Mouse (Mus musculus): ENCODE data around the gene Nol9.

- TF ChIP-seq CTCF (IDR thresholded peaks at IDR 0.05; ENCODE audit: control insufficient read depth, insufficient read depth, insufficient replicate concordance, low read depth, low read length) (no peak), POLR2A (IDR thresholded peaks at IDR 0.05; ENCODE audit: control insufficient read depth, low read depth, low read length) (no peak)
Measured at GRCm38 (mm10) chr4:152068166-152068724, 29.1 kb downstream of the Nol9 start.

All from testis, adult 2 months (tissue).